Mouse (Mus musculus) frontal cortex, adult (tissue): Measurements from ENCODE around the gene Slc39a2.
"Not testable (repeated sequence)": the region's sequence is repeated elsewhere in the genome, so short reads cannot be mapped to it uniquely, and the experiment has no call there.

Experiments used
- ATAC-seq: cut with Nextera tagmentation; 2 replicates; pipeline ENCODE4 v1.9.2; 2017; ENCODE audit warnings: mild to moderate bottlenecking, moderate library complexity, mixed read lengths; ENCODE audit not compliant: low TSS enrichment

Slc39a2 gene

DNA sequence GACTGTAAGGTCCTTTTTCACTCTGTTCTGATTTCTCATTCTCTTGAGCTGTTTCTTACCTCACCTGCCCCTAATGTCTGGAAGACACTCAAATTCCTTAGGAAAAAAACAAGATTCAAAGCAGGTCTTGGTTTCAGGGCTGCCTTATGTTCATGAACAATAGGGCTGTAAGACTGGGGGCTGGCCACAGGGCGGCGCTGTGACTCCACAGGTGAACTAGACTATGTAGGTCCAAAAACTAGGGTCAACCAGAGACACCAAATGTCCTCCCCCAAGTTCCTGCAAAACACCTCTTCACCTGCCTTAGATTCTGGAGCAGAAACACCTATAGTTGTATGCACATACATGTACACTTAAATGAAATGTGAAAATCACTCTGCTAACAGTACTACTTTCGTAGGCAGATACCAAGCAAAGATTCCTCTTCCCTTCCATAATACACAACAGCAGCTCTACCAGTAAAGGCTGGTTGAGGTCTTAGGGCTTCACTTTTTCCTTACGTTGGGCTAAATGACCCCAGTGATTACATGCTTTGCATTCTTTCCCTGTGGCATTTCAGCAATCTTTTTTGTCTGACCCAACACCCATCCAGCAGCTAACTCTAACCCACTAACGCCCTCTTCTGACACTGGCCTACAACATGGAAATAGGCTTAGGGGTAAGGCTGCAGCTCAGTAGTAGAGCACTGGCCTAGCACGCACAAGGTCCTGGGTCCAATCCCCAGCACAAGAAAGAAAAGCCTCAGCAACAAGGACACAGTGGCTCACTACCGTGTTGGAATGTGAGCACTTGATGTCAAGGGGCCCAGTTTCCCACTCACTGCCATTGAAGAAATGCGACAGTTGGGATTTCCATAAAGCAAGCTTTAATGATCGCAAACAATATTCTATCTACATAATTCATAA, 10.4 kb downstream of the Slc39a2 start:
- ATAC-seq: peak; percentile 83

DNA sequence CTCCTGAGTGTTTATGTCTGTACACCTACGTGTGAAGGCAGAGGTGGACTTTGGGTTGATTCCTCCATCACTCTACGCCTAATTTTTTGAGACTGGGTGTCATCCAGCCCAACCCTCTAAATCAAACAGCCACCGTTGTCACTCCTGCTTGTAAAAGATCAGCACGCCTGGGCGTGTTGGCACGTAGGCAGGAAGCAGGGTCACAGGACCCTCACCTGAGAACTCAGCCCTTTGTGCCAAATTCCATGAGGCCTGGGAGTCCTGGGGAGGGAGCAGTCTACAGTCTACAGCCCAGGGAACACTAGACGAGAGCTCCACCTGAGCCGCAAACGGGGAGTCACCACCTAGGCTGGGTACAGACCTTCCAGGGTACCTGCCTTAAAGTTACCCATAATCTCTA, 11.1 kb downstream of the Slc39a2 start:
- no peak for ATAC-seq

DNA sequence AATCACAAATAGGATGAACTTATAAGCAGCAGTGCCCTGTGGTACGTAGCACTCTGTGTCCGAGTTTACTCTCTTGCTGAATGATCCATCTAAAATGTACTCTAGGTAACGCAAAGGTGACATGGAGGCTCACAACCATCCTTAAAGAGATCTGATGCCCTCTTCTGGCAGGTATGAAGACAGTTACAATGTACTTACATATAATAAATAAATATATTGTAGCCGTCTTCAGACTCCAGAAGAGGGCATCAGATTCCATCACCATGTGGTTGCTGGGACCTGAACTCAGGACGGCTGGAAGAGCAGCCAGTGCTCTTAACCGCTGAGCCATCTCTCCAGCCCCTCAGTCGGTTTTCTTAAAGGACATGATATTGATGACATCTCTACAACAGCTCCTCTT, 12.0 kb downstream of the Slc39a2 start:
- 0 out of 2 replicates have a peak, but pooled peaks have one; percentile 22 for ATAC-seq

DNA sequence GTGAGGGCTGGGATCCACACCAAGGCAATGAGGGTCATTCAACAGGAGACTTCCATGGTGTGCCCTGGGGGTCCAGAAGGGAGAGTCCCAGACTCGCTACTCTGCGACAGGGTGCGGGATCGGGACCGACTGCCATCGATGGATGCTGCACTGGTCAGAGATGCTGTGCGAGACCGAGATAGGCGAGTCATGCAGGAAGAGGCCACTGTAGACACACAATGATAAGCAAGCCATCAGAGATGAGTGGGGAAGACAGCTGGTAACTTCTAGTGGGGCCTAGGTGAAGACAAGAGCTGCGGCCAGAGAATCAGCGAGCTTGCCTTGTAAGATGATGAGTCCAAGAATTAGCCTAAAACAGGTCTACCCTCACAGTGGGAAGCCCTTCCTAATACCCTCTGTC, 13.4 kb downstream of the Slc39a2 start:
- no peak for ATAC-seq

DNA sequence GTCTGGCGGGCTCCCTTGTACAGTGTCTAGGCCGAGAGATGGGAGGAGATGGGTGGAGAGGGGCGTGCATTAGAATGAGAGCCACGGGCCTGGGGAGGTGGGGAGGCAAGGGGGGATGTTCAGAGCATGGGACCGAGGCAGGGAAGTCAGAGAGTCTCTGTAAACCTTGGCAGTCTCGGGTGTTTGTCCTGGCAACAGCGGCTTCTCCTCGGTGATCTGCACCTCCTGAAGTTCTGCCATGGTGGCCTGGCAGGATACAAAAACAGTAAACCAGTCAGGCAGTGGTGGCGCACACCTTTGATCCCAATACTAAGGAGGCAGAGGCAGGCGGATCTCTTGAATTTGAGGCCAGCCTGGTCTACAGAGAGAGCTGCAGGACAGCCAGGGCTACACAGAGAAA, 18.6 kb downstream of the Slc39a2 start:
- no peak for ATAC-seq

DNA sequence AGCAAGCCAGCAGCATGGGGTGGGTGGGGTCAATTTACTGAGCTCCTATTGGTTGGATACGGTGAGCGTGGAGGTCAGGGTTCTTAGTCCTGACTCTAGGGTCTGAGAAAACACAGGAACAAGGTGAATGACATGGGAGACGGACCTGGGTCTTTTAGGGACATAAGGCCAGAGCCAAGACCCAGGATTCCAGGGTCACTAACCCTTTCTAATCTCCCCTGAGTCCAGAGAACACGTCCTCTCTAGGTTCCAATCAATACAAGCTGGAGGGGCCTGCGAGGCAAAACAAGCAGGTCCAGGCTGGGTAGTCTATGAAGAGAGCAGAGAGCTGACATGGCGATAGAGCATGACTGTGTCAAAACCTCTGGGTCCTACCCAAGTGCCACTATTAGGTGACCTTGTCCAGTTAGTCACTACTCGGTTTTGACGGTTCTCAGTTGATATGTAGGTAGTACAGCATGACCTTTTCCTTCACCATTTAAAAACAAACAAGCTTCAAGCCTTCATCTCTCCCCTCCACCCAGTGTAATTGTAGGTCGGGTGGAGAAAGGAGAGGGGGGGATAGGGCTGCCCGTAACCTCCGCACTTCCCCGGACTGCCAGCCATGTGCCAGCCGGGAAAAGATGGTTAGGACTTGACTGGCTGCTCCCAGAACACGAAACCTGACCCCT, 19.8 kb downstream of the Slc39a2 start:
- 0 out of 2 replicates have a peak, but pooled peaks have one; percentile 0 for ATAC-seq

DNA sequence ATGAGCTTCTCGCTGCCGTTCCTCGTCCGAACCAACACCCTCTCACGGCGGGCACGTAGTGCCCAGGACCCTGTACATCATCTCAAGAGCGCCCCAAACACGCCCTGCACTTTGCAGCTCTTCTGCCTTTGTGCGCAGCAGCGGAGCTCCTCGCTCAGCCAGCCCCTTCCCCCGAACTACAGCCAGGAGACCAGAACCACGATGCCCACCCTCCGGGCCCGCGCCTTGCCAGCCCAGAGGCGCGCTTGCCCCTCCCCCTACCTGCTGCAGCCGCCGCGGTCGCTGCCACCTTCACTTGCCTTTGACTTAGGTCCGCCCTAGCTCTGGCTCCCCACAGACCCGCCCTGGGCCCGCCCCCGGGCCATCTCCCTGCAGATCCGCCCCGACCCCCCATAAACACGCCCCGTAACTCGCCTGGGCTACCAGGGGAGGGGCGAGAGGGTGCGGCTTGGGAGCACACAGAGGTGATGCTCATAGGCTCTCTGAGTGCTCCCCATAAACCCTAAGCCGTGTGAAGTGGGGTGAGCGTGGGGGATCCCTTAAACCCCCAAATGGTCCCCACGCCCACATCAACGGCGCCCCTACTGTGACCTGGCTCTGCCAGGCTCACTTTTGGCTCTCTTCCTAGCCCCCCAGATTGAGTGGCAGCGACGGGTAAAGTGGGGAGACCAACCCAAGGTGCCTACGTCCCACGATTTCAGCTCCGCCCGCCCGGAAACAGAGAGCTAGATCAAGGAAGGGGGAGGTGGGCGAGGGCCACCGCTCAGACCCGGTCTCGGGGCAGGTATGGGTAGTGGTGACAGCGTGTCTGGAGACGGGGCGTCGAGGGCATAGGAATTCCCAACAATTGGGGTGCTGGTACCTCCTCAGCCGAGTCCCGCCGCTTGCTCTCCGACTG, 20.6 kb downstream of the Slc39a2 start:
- peak; percentile 62 for ATAC-seq

DNA sequence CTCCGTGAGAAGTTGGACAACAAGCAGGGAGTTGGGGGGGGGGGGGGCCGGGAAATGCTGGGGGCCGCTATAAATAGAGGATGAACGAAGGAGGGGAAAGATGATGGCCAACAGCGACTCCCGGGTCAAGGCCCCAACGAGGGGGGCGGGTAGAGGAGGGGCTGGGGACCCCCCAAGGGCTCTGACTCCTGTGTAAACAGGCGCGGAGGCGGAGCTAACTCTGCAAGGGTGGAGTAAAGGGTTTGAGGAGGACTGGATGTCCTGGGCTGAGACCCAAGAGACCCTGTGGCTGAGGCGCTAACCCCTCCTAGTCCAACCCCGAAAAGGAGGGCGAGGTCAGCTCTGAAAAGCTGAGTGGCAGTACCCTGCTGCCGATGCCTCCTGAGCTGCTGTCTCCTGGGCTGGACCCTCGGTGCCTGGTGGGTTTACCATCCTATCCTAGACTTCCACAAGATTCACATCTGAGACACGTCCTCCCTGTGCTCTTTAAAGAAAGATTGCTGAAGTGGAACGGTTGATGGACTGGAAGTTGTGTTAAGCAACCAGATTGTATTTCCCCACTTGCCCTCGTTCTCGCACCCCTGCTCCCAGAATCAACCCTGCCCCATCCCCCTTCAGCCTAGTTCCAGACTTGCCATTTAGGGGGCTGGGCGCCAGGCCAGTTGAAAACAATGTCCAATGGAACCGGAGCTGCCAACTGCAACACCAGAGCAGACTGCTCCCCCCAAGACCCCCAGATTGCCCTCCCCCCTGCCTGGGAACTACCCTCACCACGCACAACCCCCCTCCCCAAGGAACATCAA, 21.5 kb downstream of the Slc39a2 start, which contains the start of gene Ndrg2:
Gene Ndrg2, minus strand, starts transcription at position 199 of the 803 bp plus-strand sequence.
- ATAC-seq: 0 out of 2 replicates have a peak, but pooled peaks have one; percentile 14

DNA sequence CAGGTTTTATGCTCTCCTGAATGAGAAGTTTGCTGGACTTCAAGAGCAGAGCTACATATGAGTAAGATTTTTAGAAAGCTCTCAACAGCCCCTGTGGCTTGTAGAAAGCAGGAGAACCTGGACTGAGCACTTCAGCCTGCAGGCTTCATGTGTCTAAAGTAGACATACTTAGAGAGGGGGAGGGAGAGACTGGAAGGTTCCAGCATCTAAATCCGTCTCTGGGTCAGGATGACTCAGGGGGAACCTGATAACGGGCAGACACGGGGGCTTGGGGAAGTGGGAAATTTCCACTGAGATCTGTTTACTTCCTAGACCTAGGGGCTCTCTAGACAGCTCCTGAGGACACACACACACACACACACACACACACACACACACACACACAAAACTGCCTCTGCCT, 22.3 kb downstream of the Slc39a2 start:
- ATAC-seq: peak; percentile 29; the same call in 1 of the 2 replicates

DNA sequence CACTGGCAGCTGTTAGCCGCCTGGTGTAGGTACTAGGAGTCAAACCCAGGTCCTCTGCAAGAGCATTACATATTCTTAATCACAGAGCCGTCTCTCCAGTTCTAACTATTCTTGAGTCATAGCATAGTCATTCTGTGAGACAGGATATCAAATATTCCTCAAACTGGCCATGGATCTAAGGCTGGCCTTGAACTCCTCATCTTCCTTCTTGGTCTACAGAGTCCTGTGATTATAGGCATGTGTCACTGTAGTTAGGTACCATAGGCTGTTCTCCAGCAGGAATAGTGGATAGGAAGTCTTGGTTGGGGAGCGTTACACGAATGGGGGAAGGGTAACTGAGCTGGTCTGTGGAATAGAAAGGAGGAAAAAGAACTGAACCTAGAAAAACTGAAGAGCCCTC, 23.9 kb downstream of the Slc39a2 start:
- ATAC-seq: no peak

DNA sequence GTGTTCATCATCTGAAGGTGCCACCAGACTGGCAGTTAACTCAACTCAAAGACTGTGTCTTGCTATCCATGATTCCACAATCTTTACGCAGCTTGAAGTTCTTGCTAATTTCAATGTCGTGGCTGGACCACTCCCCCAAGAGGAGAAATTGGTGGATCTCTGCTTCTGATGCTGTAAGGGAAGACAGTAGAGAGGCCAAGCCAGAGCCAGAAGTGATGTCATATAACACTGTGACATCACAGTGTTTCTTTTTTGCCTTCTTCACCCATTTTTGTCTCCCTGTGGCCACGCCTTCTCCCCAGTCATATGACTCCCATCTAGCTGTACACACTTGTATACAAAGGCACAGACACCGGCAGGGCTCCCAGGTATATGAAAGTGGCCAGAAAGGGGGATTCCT, 25.4 kb downstream of the Slc39a2 start, which contains the start of gene Tppp2:
Gene Tppp2, plus strand, starts transcription at position 301 of the 400 bp plus-strand sequence.
- ATAC-seq: no peak

DNA sequence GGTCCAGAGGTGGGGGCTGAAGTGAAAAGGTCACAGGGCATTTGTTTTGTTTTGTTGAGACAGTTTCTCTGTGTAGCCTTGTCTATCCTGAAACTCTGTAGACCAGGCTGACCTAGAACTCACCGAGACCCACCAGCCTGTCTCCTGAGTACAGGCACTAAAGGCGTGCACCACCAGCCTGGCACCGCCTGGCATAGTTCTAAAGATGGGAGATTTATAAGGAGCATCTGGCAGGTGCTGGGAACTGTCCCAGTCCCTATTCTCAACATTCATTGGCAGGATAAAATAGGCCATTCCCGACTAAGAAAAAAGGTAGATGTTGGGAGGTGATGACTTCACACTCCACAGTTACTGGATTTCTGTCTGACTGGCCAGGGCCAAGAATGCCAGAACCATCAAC, 26.3 kb downstream of the Slc39a2 start:
- peak; percentile 42 for ATAC-seq

DNA sequence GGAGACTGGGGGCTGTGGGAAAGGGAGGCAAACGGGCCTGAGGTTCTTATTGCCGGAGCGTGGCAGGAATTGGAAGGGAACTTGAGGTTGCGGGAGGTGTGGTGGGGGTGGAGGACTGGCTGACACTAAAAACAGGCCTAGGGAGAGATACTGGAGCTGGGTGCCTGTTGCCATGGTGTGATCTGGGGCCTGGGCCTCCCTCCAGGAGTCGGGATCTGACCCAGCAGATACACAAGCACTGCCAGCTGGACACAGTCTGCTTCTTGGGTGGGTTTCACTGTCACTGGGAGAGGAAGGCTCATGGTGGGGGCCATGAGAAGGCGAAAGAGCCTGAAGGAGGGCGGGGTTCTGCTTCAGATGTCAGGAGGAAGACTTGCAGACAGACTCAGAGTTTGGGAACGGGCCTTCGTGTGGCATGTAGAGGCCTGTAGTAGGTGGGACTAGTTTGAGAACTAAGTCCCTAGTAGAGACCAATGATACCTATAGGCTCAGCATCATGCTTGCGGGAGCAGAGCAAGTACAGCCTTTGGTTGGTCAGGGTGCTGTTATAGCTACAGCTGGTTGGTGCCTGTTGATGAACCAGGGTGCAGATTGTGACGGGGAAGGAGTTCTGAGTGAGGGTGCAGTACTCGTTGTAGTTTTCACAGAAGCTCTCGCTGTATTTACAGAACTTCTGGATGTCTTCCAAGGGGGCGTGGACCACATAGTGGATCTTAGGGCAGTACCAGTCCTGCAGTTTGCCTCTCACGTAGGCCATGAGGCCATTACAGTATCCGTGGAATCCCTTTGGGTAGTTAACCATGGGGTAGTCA, 29.3 kb downstream of the Slc39a2 start:
- peak; percentile 50 for ATAC-seq

DNA sequence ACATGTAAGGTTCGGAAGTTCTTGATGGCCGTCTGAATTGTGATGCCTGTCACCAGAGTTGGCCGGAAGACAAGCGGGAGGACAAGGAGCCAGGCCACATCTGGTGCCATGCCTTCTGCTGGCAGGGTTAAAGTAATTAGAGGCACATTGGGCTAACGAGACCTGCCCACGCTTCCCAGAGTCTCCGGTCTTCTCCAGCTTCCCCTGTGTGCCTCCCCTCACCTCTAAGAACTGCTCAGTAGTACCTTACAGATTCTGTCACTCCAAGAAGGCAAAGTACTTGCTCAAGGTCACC, 29.8 kb downstream of the Slc39a2 start, which contains the start of gene Rnase13:
Gene Rnase13, minus strand, starts transcription at position 203 of the 295 bp plus-strand sequence.
- ATAC-seq: no peak

DNA sequence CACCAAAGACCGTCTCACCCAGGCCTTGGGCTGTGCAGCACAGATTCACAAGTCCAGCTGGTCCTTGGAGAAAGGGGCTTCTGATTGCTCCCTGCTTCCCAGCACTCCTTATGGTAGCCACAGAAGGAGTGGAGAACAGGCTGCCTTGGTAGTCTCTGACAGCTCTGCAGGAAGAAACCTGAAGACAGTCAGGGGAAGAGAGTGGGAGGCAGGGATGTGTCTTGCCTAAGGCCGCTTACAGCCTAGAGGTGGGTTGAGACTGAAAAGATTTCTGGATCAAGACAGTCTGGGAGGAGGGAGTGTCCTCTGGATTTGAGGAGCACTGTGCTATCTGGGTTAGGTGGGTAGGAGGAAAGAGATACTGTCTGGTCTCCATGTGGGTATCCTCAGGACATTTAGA, 30.2 kb downstream of the Slc39a2 start:
- peak; percentile 70 for ATAC-seq

DNA sequence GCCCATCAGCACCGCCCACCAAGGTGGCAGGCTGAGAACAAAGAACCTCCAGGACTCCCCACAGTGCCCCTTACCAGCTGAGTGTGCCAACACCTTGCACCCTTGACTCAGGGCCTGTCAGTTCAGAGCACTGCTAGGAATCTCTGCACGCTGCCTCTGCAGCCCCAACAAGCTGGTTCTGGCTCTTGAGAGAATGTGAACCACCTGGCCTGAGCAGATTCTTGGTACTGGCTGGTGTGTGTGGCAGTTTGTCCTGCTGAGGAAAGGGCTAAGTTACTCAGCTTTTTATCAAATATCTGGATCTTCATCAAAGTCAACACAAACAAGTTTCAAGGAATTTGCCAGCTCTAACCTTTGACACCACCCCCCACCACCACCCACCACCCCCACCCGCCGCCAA, 30.8 kb downstream of the Slc39a2 start:
- ATAC-seq: no peak

DNA sequence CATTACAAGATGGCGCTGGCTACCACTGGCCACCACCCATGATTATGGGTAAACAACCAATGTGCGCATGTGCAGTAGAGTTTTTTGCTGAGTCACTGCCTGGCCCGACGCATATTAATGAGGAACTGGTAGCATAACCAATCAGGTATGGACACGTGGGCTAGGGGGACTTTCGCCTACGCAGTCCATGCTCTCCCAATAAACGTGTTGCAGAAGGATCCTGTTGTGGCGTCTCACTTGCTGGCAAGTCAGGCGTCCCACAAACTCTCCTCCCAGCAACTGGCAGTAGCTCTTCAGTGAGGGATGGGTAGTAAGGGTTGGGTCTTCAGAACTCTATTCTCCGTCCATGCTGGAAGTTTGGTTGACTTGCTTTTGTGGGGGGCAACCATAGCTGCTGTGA, 34.2 kb downstream of the Slc39a2 start:
- not testable (repeated sequence) for ATAC-seq

DNA sequence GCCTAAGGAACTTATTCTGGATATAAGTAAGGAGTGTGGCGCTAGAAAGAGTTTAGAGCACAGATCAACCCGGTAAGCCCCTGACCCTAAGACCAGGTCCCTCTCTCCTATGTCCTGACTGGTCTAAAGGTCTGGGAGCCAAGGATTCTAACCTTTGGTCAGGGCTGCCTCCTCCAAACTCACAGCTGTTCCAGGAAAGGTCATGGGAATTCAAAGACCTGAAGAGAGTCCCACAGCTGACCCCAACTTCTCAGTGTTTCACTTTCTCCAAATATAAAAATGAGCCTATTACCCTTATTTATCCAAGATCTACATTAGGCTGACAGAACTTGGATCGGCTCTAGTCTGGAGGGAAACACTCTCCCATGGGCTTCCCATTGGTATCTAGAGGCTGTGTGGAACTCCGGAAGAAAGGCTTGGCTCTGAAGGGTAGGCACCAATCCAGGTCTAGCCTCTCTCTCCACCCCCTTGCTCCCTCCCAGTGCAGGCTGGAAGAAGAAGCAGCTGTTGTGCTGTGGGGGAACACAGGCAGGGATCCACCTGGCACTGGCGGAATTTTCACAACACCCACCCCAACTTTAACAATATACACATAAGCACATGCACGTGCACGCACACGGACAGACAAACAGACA, 36.7 kb downstream of the Slc39a2 start:
- peak; percentile 95 for ATAC-seq

DNA sequence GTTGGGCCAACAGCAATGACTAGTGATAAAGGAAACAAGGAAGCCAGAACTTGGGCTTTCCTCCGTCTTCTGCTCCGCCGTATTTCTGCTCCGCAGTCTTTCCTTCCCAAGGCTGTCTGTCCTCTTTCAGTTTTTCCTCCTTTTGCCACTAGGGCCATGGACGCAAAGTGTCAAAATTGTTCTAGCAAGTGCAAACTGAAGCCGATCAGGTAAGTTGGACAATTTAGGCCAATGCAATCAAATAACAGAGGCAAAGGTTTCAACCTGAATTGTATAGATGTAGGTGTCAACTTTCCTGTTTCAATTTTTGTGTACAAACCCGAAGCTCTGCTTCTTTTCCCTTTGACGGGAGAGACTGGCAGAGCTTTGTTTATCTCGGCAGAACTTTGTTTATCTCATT, 37.3 kb downstream of the Slc39a2 start:
- peak; percentile 53 for ATAC-seq

DNA sequence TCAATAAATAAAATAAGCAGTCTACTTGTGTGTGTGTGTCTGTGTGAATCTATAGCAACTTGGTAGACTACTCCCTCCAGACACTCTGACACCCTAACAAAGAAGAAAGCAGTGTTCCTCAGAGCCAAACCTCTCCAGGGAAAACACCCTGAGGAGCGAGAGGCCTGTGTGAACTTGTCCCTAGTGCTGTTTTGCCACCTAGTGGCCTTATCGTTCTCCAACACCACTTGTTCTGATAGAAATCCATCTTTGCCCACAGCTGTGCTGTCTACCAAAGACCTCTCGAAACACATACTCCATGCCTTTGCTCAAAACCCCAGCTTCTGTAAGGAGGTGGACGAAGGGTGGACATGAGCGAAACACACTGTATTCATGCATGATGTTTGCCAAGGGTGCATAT, 38.1 kb downstream of the Slc39a2 start:
- ATAC-seq: peak; percentile 88
